Mouse (Mus musculus): ENCODE results near the gene Slc24a4. TPM values are rescaled to one million over a fixed set of nuclear protein-coding genes. Genes with fewer than 3 reads are reported as not detected.
"Not testable (repeated sequence)": the region's sequence is repeated elsewhere in the genome, so short reads cannot be mapped to it uniquely, and the experiment has no call there.

Gene Slc24a4
- polyA plus RNA-seq, 1 experiment from 2014 or later: 2.8 TPM

GRCm38 (mm10) chr12:102210801-102211200 is 82.3 kb downstream of the Slc24a4 start:
- Histone ChIP-seq H3K4me3 (replicated peaks) (no peak overlapping the region), H3K4me1 (peaks cover 7% of the 10 kb centered on the region; the same call in 1 of the 2 replicates), H3K9me3 (replicated peaks) (no peaks in the 10 kb centered on the region), H3K27ac (replicated peaks) (no peak overlapping the region), H3K4me2 (no peak overlapping the region), H3K27me3 (replicated peaks) (no peaks in the 10 kb centered on the region), H3K36me3 (no peaks in the 10 kb centered on the region), H3K9ac (replicated peaks) (no peak overlapping the region)
- WGBS: 90% methylated on average over 2 of the region's 2 CpGs
- ATAC-seq (ENCODE audit: low FRiP score): no peak

GRCm38 (mm10) chr12:102223404-102223803 is 94.9 kb downstream of the Slc24a4 start:
- WGBS: 89% methylated on average over 6 of the region's 6 CpGs
- ATAC-seq (ENCODE audit: low FRiP score): no peak
- Histone ChIP-seq H3K4me2 (no peak overlapping the region), H3K9me3 (replicated peaks) (no peaks in the 10 kb centered on the region), H3K4me3 (replicated peaks) (no peak overlapping the region), H3K27me3 (replicated peaks) (no peaks in the 10 kb centered on the region), H3K4me1 (no peaks in the 10 kb centered on the region), H3K36me3 (no peaks in the 10 kb centered on the region), H3K9ac (replicated peaks) (no peak overlapping the region), H3K27ac (replicated peaks) (no peak overlapping the region)

GRCm38 (mm10) chr12:102224112-102224511 is 95.6 kb downstream of the Slc24a4 start:
- not testable (repeated sequence) for ATAC-seq (ENCODE audit: low FRiP score); H3K9ac ChIP-seq (replicated peaks); H3K27ac ChIP-seq (replicated peaks); H3K4me3 ChIP-seq (replicated peaks); H3K9me3 ChIP-seq (replicated peaks); H3K4me1 ChIP-seq; H3K36me3 ChIP-seq; H3K27me3 ChIP-seq (replicated peaks); H3K4me2 ChIP-seq
- 84% methylated on average over 2 of the region's 2 CpGs for WGBS

- 49% methylated on average over 3 of the region's 3 CpGs for WGBS
- no peaks in the 10 kb centered on the region for H3K27me3 ChIP-seq (replicated peaks)
- ATAC-seq (ENCODE audit: low FRiP score): no peak
Observed at GRCm38 (mm10) chr12:102225165-102225564, 96.6 kb downstream of the Slc24a4 start.

GRCm38 (mm10) chr12:102235551-102235950 is 107.0 kb downstream of the Slc24a4 start:
- no peaks in the 10 kb centered on the region for H3K9me3 ChIP-seq (replicated peaks)
- no peak overlapping the region for H3K4me2 ChIP-seq
- H3K27ac ChIP-seq (replicated peaks): no peak overlapping the region
- ATAC-seq (ENCODE audit: low FRiP score): no peak
- no peaks in the 10 kb centered on the region for H3K36me3 ChIP-seq
- H3K4me1 ChIP-seq: no peaks in the 10 kb centered on the region
- WGBS: 79% methylated on average over 3 of the region's 3 CpGs
- H3K4me3 ChIP-seq (replicated peaks): no peak overlapping the region
- no peak overlapping the region for H3K9ac ChIP-seq (replicated peaks)
- H3K27me3 ChIP-seq (replicated peaks): no peaks in the 10 kb centered on the region

More at GRCm38 (mm10) chr12:102225165-102225564, 96.6 kb downstream of the Slc24a4 start:
- H3K4me1 ChIP-seq: no peaks in the 10 kb centered on the region
- H3K27ac ChIP-seq (replicated peaks): no peak overlapping the region
- H3K4me2 ChIP-seq: no peak overlapping the region
- H3K9me3 ChIP-seq (replicated peaks): no peaks in the 10 kb centered on the region
- H3K36me3 ChIP-seq: no peaks in the 10 kb centered on the region
- H3K9ac ChIP-seq (replicated peaks): no peak overlapping the region
- no peak overlapping the region for H3K4me3 ChIP-seq (replicated peaks)

- 61% methylated on average over 6 of the region's 6 CpGs for WGBS
- Histone ChIP-seq H3K9me3 (replicated peaks) (no peaks in the 10 kb centered on the region), H3K27ac (replicated peaks) (no peak overlapping the region), H3K4me2 (no peak overlapping the region), H3K9ac (replicated peaks) (no peak overlapping the region), H3K4me3 (replicated peaks) (no peak overlapping the region), H3K36me3 (no peaks in the 10 kb centered on the region), H3K4me1 (no peaks in the 10 kb centered on the region), H3K27me3 (replicated peaks) (no peaks in the 10 kb centered on the region)
- no peak for ATAC-seq (ENCODE audit: low FRiP score)
Observed at GRCm38 (mm10) chr12:102236317-102236716, 107.8 kb downstream of the Slc24a4 start.

DNA sequence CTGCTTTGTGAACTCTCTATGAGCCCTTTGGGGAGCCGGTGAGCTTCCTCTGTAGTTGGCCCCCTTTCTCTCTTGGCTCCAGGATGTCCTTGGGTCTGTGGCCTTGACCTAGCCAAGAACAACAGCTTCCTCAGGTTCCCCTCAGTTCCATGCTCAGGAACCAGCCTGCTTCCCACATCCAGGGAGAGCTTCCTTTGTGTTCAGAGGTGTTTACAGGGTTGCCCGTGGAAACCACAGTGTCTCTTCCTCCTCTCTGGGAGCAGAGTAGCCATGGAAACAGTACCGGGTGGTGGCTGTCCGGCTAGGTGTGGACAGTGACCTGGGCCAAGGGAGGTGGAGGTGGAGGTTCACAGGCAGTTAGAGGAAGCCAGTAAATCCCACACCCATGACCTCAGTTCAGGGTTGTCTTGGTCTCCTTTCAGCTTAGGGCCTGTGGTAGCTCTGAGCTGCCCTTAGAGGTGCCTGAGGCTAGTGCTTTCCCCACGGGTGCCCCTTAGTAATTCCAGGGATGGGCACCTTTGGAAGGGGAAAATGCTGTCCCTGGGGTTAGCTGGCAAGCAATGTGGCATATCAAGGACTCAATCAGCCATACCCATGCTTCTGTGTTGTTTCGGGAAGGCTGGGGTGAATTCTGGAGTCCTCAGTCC is 113.7 kb downstream of the Slc24a4 start:
- H3K4me3 ChIP-seq (replicated peaks): no peak overlapping the region
- ATAC-seq (ENCODE audit: low FRiP score): no peak; the same call in 1 of the 2 replicates
- no peaks in the 10 kb centered on the region for H3K27me3 ChIP-seq (replicated peaks)
- no peak overlapping the region for H3K4me2 ChIP-seq
- no peaks in the 10 kb centered on the region for H3K9me3 ChIP-seq (replicated peaks)
- no peak overlapping the region for H3K9ac ChIP-seq (replicated peaks)
- 51% methylated on average over 6 of the region's 6 CpGs for WGBS
- no peak overlapping the region for H3K27ac ChIP-seq (replicated peaks)
- H3K4me1 ChIP-seq: no peaks in the 10 kb centered on the region
- no peaks in the 10 kb centered on the region for H3K36me3 ChIP-seq

- Histone ChIP-seq H3K36me3 (no peaks in the 10 kb centered on the region), H3K4me1 (no peaks in the 10 kb centered on the region), H3K9ac (replicated peaks) (no peak overlapping the region), H3K27ac (replicated peaks) (no peak overlapping the region), H3K4me3 (replicated peaks) (no peak overlapping the region), H3K9me3 (replicated peaks) (no peaks in the 10 kb centered on the region), H3K4me2 (no peak overlapping the region), H3K27me3 (replicated peaks) (no peaks in the 10 kb centered on the region)
- ATAC-seq (ENCODE audit: low FRiP score): no peak
- WGBS: 67% methylated on average over 1 of the region's 1 CpGs
Observed at GRCm38 (mm10) chr12:102243915-102244314, 115.4 kb downstream of the Slc24a4 start.

- Histone ChIP-seq H3K9me3 (replicated peaks) (no peaks in the 10 kb centered on the region), H3K36me3 (no peaks in the 10 kb centered on the region), H3K4me3 (replicated peaks) (no peak overlapping the region), H3K4me1 (peaks cover 6% of the 10 kb centered on the region; the same call in 1 of the 2 replicates), H3K9ac (replicated peaks) (no peak overlapping the region), H3K27me3 (replicated peaks) (no peaks in the 10 kb centered on the region), H3K27ac (replicated peaks) (no peak overlapping the region), H3K4me2 (no peak overlapping the region)
- WGBS: 93% methylated on average over 5 of the region's 5 CpGs
- no peak for ATAC-seq (ENCODE audit: low FRiP score)
Observed at GRCm38 (mm10) chr12:102246226-102246625, 117.7 kb downstream of the Slc24a4 start.

DNA sequence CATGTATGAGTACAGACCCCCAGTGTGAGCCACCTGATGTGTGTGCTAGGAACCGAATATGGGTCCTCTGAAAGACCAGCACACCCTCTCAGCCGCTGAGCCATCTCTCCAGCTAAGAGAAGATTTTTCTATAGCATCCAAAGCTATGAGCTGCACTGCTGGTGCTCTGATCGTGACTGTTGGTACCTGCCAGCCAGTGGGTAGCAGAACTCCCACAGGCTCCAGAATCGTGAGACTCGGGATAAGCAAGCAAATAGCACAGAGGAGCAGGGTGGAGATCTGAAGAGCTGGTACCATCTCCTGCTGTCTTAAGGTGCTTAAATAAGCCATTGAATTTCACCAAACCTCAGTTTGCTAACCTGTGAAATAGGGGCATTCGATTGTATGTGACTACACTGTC is 119.6 kb downstream of the Slc24a4 start:
- no peak for ATAC-seq (ENCODE audit: low FRiP score)
- WGBS: 93% methylated on average over 6 of the region's 6 CpGs
- Histone ChIP-seq H3K9me3 (replicated peaks) (no peaks in the 10 kb centered on the region), H3K27ac (replicated peaks) (no peak overlapping the region), H3K36me3 (no peaks in the 10 kb centered on the region), H3K9ac (replicated peaks) (no peak overlapping the region), H3K4me1 (peaks cover 6% of the 10 kb centered on the region; the same call in 1 of the 2 replicates), H3K27me3 (replicated peaks) (no peaks in the 10 kb centered on the region), H3K4me2 (no peak overlapping the region), H3K4me3 (replicated peaks) (no peak overlapping the region)

DNA sequence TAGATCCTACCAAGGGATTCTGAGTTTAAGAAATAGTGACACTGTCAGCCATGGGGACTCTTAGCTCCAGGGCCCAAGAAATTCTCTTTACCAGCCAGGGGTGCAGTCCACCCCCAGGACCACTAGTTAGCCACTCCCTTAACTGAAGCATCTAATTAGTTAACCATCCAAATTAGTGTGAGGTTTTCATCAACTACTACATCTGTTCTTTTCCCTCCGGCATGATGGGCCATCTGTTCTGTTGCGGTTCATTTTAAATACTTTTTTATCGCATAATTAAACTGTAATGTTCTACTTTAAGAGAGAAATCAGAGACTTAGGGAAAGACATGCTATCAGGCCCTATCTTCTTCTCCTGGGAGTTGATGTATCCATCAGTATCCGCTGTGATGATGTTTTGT is 121.8 kb downstream of the Slc24a4 start:
- no peak overlapping the region for H3K4me3 ChIP-seq (replicated peaks)
- no peak overlapping the region for H3K9ac ChIP-seq (replicated peaks)
- H3K36me3 ChIP-seq: no peaks in the 10 kb centered on the region
- peaks cover 6% of the 10 kb centered on the region; the same call in 1 of the 2 replicates for H3K4me1 ChIP-seq
- no peaks in the 10 kb centered on the region for H3K27me3 ChIP-seq (replicated peaks)
- H3K4me2 ChIP-seq: no peak overlapping the region
- WGBS: 58% methylated on average over 4 of the region's 4 CpGs
- H3K27ac ChIP-seq (replicated peaks): peak overlapping the region; percentile 33; the same call in 1 of the 2 replicates
- ATAC-seq (ENCODE audit: low FRiP score): peak; percentile 42; the same call in 1 of the 2 replicates
- no peaks in the 10 kb centered on the region for H3K9me3 ChIP-seq (replicated peaks)

DNA sequence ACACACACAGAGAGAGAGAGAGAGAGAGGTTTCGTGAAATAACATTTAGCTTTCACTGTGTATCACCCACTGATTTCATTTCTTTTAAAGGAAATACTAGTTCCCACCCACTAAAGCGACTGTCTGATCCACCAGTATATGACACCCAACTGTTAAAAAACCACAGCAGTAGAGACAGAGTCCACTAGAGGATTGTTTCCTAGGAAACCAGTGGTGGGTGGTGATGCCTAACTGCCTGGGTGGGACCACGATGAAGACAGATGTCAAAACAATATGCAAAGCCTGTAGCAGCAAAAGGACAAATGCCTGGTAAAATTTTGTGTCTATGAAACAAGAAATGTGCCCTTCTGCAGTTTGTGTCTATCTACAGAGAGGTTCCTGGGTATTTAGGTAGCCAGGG is 122.5 kb downstream of the Slc24a4 start:
- Histone ChIP-seq H3K9ac (replicated peaks) (no peak overlapping the region), H3K27me3 (replicated peaks) (no peaks in the 10 kb centered on the region), H3K4me2 (no peak overlapping the region), H3K36me3 (no peaks in the 10 kb centered on the region), H3K4me3 (replicated peaks) (no peak overlapping the region), H3K4me1 (peaks cover 6% of the 10 kb centered on the region; the same call in 1 of the 2 replicates), H3K9me3 (replicated peaks) (no peaks in the 10 kb centered on the region), H3K27ac (replicated peaks) (no peak overlapping the region)
- 66% methylated on average over 3 of the region's 3 CpGs for WGBS
- no peak for ATAC-seq (ENCODE audit: low FRiP score)
